Mouse (Mus musculus) cerebellum, adult 2 months (tissue): ENCODE results near the gene Ube2j2.

Experiments used
- CTCF ChIP-seq: fragments of 200-500 bp; IDR thresholded peaks from 2 replicates; pipeline ENCODE4 v1.5.1; 2011; ENCODE audit warnings: low read depth, mild to moderate bottlenecking, control low read depth, low read length, moderate library complexity, borderline replicate concordance; ENCODE audit not compliant: insufficient read depth
- POLR2A ChIP-seq: fragments of 200-500 bp; IDR thresholded peaks from 2 replicates; pipeline ENCODE4 v1.6.1; 2011; ENCODE audit warnings: low read length, control low read depth, borderline replicate concordance; ENCODE audit not compliant: insufficient read depth

DNA sequence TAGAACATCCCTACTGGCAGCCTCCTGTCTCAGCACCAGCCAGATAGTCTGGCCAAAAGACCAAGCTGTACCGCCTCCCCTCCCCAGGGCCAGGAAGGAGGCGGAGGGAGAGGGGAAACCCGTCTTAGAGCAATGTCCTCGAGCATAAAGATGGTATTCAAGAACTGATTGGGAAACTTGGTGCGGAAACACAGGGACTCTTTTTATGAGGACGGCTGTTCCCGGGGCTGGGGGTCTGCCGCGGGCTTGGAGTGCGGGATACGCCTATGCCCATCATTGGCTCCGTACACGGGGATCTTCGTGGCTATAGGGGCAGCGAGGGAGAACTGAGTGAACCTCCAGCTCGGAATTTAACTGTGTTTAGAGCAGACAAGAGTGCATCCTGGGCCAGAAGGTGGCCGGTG is 580 bp upstream of the Ube2j2 start:
- TF ChIP-seq POLR2A, result no peak
- TF ChIP-seq CTCF, result no peak
